Mouse (Mus musculus): Measurements from ENCODE around the gene Pnp2. TPM values are rescaled to one million over a fixed set of nuclear protein-coding genes. Genes with fewer than 3 reads are reported as not detected.

Gene Pnp2
- polyA plus RNA-seq, 1 experiment from 2014 or later = 2.9 TPM

DNA sequence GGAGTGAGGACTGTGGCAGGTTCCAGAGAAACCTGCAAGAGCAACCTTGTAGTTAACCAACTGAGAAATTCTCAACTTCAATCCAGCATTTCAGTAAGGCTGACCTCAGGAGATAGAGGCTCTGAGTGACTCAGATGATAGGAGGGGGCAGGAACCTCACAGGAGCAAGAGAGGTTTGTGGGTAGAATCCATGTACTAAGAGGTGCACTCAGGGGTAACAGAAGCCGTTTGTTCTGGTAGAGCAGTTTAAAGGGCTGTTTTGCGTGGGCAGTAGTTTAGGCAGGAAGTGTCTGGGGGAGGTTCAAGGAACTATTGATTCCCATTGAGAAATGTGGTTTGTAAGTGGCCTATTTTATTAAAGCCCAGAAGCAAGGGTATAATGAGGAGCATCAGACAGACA, 25.4 kb downstream of the Pnp2 start:
- CTCF ChIA-PET = no interaction called here
- ATAC-seq (peak; percentile 100), DNase-seq (ENCODE audit: low read depth, low spot score) (peak; percentile 66)
- POLR2A ChIA-PET = no interaction called here
- in situ Hi-C loops (cut with MboI; ENCODE audit: low pct_unique_long_range_greater_than_20kb) = no loop called here
- TF ChIP-seq CTCF (IDR thresholded peaks at IDR 0.05) = no peak
- H3K27me3 ChIP-seq = no peaks in the 10 kb centered on the region

DNA sequence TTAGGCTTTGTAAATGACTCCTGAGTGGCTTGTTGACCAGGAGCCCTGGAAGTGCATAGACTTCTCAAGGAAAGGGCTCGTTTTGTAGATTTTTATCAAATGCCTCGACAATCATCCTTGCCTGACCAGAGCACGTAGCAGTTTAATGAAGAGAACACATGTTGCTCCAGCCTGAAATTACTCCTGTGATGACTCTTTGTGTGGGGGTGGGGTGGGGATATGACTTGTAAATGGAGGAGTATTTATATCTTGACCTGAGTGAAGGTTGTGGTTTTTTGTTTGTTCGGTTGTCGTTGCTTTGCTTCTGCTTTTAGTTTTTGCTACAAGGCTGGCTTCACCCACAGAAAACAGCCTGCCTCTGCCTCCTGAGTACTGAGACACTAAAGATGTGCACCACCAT, 26.0 kb downstream of the Pnp2 start:
- in situ Hi-C loops (cut with MboI; ENCODE audit: low pct_unique_long_range_greater_than_20kb) = no loop called here

DNA sequence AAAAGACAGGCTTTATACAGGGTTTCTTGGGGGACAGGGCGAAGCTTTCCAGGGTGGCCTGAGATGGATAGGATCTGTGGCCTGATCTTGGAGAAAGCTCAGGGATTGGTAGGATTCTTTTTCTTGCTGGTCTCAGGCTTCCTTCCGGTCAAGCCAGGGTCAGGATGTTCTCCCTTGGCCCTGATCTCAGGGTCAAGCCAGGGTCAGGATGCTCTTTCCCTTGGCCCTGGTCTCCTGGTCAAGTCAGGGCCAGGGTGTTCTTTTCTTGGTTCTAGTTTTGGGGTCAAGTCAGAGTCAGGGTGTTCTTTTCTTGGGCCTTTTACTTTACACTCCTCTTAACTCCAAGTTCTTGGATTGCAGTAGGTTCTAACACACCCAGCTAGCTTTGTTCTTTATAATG, 31.9 kb downstream of the Pnp2 start:
- POLR2A ChIA-PET = no interaction called here
- DNase-seq (ENCODE audit: low read depth, low spot score) = no peak
- CTCF ChIA-PET = no interaction called here

More for the DNA sequence above, 26.0 kb downstream of the Pnp2 start:
- ATAC-seq = no peak
- H3K27me3 ChIP-seq = no peaks in the 10 kb centered on the region
- POLR2A ChIA-PET = no interaction called here
- DNase-seq (ENCODE audit: low read depth, low spot score) = no peak
- CTCF ChIA-PET = no interaction called here
- no peak for TF ChIP-seq CTCF (IDR thresholded peaks at IDR 0.05)

DNA sequence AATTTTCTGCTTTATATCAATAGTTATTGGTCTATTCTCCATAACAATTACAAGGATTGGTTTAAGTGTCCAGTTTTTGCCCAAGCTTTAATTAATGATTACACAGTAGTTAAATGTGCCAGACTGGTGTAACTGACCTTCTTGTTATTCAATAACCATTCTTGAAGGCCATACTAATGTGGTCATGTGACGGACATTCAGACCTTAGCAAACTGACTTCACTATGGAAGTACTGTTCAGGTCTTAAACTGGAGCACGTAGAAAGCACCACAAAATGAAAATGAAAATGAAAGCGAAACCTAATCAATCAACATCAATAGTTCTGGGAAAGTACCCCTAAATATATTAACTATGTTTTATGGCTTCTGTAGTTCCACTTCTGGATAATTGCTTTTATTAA, 35.2 kb downstream of the Pnp2 start:
- in situ Hi-C loops (cut with MboI; ENCODE audit: low pct_unique_long_range_greater_than_20kb) = no loop called here
- ChIA-PET POLR2A (interaction anchor here (0.9 kb wide), 1 partner anchor 14 kb away, joined by 3 read pairs; no protein-coding TSS in a partner anchor), CTCF (interaction anchor here (0.9 kb wide), 1 partner anchor 27 kb away, joined by 3 read pairs; no protein-coding TSS in a partner anchor)
- H3K27me3 ChIP-seq = no peaks in the 10 kb centered on the region
- TF ChIP-seq CTCF (IDR thresholded peaks at IDR 0.05) = no peak
- DNase-seq (ENCODE audit: low read depth, low spot score) = no peak
- ATAC-seq = no peak

More for the DNA sequence above, 31.9 kb downstream of the Pnp2 start:
- in situ Hi-C loops (cut with MboI; ENCODE audit: low pct_unique_long_range_greater_than_20kb) = no loop called here
- ATAC-seq = no peak
- no peak for TF ChIP-seq CTCF (IDR thresholded peaks at IDR 0.05)
- no peaks in the 10 kb centered on the region for H3K27me3 ChIP-seq

DNA sequence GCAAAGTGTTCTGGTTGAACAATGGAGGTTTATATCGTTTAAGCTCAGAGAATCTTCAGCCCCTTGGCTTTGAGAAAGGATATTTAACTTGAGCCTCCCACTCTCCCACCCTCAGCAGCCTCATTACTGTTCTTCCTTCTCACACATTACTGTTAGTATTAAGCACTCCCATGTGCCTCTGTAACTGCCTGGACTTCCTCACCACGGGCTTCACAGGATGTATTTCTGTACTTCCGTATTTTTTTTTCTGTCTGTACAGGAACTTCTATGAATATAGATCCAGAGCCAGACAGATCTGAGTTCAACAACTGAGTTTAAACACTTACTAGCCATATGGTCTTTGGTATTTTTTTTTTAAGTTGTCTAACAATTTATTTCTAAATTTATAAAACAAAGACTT, 41.3 kb downstream of the Pnp2 start:
- POLR2A ChIA-PET = no interaction called here
- TF ChIP-seq CTCF (IDR thresholded peaks at IDR 0.05) = no peak
- ATAC-seq (no peak), DNase-seq (ENCODE audit: low read depth, low spot score) (no peak)
- CTCF ChIA-PET = interaction anchor here (1.8 kb wide), 1 partner anchor 11 kb away, joined by 7 read pairs; the partner anchor contains the start of gene Rnase10
- in situ Hi-C loops (cut with MboI; ENCODE audit: low pct_unique_long_range_greater_than_20kb) = no loop called here
- no peaks in the 10 kb centered on the region for H3K27me3 ChIP-seq

DNA sequence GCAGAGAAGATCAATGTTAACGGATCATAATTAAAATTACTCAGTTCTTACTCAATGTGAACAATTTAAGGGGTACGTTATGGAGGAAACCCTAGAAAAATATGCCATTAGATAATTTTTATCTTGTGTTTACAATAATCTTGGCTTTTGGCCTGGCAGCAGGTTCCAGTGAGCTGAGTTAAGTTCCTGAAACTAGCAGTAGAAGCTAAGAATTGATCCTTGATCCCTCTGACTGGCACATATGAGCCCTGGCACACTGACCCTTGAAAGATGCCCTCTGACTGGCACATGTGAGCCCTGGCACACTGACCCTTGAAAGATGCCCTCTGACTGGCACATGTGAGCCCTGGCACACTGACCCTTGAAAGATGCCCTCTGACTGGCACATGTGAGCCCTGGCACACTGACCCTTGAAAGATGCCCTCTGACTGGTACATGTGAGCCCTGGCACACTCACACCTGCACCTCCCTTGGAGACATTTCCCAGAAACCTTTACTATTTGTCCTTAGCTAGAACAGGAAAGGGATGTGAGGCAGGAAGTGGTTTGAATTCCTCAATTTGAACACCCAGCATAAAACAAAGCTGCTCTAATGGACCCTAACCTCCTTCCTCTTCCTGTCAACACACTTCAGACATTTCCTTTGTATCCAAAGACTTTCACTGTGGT, 42.3 kb downstream of the Pnp2 start:
- ChIA-PET CTCF (no interaction called here), POLR2A (no interaction called here)
- no peak for DNase-seq (ENCODE audit: low read depth, low spot score)
- H3K27me3 ChIP-seq = no peaks in the 10 kb centered on the region
- no peak for ATAC-seq
- TF ChIP-seq CTCF (IDR thresholded peaks at IDR 0.05) = no peak
- in situ Hi-C loops (cut with MboI; ENCODE audit: low pct_unique_long_range_greater_than_20kb) = no loop called here

DNA sequence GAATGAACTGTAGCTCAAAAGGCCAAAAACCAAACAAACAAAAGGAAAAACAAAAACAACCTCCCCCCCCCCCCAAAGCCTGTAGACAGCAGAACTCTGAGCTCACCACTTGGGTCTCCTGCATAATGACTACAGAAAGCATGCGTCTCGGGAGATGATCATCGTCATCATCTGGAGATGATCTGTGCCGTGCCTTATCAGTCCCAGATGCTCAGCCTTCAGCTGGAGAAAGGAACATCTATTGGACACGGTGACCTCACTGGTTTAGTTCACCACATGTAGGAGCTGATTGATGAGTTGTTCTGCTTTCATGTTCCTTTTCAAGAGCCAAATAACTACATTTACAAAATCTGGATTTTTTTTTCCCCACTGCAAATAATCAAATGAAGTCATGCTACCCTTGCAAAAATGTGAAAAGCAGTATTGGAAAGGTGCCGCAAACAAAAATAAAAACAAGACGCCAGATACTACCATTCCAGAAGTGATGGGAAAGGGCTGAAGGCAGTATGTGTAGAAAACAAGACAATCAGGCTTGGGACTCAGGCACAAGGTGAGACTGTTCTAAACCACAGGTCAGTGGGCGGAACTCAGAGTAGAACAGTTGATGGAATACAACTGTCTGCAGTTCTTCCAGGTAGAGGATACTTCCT, 51.5 kb downstream of the Pnp2 start, which contains the start of gene Rnase10:
TSS of gene Rnase10 (plus strand) at position 600 of the 650 bp plus-strand sequence.
- POLR2A ChIA-PET = no interaction called here
- H3K27me3 ChIP-seq = no peaks in the 10 kb centered on the region
- ATAC-seq = no peak
- DNase-seq (ENCODE audit: low read depth, low spot score) = no peak
- in situ Hi-C loops (cut with MboI; ENCODE audit: low pct_unique_long_range_greater_than_20kb) = no loop called here
- CTCF ChIA-PET = interaction anchor here (1.1 to 2.1 kb wide), 5 partner anchors 11 to 15 kb away, joined by 3 to 7 read pairs (median 4); no protein-coding TSS in a partner anchor
- TF ChIP-seq CTCF (IDR thresholded peaks at IDR 0.05) = no peak

DNA sequence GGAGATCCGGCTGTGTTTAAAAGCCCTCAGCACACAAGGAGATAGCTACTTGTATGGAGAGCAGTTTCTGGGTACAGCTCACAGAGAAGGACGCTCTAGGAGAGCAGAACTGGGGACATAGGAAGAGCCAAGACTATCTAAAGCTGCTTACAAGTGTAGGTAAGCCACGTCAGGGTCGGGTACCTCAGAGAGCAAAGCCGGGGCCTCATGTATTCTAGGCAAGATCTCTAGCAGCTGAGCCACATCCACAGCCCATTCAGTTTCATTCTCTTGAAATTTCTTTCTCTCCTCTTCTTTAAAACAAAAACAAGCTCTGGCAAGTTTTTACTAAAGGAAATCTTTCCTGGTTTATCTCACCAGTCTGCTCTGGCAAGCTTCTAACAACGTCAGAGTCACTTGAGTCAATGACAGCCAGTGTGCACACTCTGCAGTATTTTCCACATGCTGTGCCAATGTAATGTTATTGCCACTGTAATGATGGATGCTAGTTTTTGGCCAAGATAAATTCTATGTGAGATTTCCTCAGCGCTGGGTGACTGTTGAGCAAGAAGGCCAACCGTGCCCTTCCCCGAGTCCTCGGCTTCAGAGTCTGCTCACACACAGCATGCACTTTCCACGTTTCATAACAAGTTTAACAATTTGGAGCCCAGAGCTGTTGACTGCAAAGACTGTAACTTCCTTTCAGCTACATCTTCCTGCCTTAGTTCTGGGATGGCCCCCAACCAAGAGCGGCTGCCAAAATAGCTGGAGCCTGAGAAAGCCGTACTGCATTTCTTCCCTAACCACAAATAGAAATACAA, 52.3 kb downstream of the Pnp2 start:
- H3K27me3 ChIP-seq = no peaks in the 10 kb centered on the region
- DNase-seq (ENCODE audit: low read depth, low spot score) (no peak), ATAC-seq (no peak)
- POLR2A ChIA-PET = interaction anchor here (0.7 kb wide), 1 partner anchor 13 kb away, joined by 3 read pairs; no protein-coding TSS in a partner anchor
- CTCF ChIA-PET = interaction anchor here (1.1 to 2.1 kb wide), 4 partner anchors 11 to 15 kb away, joined by 3 to 7 read pairs (median 4); no protein-coding TSS in a partner anchor
- in situ Hi-C loops (cut with MboI; ENCODE audit: low pct_unique_long_range_greater_than_20kb) = no loop called here
- TF ChIP-seq CTCF (IDR thresholded peaks at IDR 0.05) = no peak

DNA sequence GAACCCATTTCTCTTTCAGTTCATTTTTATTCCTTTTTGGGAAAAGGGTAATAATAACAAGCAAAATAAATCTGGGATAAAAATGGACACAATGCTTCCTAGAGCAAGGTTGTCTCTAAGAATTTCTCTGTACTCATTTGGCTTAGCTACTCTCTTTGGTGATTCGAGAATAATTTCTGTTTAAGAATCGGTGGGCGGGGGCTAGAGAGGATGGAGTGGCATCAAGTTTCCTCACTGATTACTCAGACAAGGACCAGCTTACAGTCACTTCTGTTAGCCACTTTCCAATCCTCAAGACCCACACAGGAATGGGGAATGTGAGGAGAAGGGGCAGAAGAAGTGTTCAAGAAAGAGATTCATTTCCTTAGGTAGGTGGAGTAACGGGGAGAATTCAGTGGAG, 53.0 kb downstream of the Pnp2 start:
- no peaks in the 10 kb centered on the region for H3K27me3 ChIP-seq
- CTCF ChIA-PET = interaction anchor here (1.3 to 2.1 kb wide), 3 partner anchors 12 to 15 kb away, joined by 3 to 7 read pairs (median 5); no protein-coding TSS in a partner anchor
- DNase-seq (ENCODE audit: low read depth, low spot score) = no peak
- POLR2A ChIA-PET = interaction anchor here (0.7 kb wide), 1 partner anchor 14 kb away, joined by 3 read pairs; no protein-coding TSS in a partner anchor
- no peak for ATAC-seq
- no peak for TF ChIP-seq CTCF (IDR thresholded peaks at IDR 0.05)
- in situ Hi-C loops (cut with MboI; ENCODE audit: low pct_unique_long_range_greater_than_20kb) = no loop called here

DNA sequence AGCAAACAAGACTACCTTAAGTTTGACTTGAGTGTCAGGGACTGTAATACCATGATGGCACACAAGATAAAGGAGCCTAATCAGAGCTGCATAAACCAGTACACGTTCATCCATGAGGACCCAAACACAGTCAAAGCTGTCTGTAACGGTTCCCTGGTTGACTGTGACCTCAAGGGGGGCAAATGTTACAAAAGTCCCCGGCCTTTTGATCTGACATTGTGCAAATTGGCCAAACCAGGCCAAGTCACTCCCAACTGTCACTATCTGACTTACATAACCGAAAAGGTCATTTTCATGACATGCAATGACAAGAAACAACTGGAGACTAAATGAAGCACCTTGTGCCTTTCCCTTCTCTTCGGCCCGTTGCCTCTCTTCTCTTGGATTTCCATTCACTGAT, 53.8 kb downstream of the Pnp2 start:
- ChIA-PET CTCF (interaction anchor here (0.7 kb wide), 1 partner anchor 17 kb away, joined by 3 read pairs; no protein-coding TSS in a partner anchor), POLR2A (no interaction called here)
- no peak for DNase-seq (ENCODE audit: low read depth, low spot score)
- in situ Hi-C loops (cut with MboI; ENCODE audit: low pct_unique_long_range_greater_than_20kb) = no loop called here
- H3K27me3 ChIP-seq = no peaks in the 10 kb centered on the region
- TF ChIP-seq CTCF (IDR thresholded peaks at IDR 0.05) = no peak
- ATAC-seq = no peak

Other genes with a start within 250 kb of the Pnp2 start
- gene Olfr748, start 248.6 kb upstream of the Pnp2 start, polyA plus RNA-seq (2021) = not detected
- gene Olfr749, start 210.9 kb upstream of the Pnp2 start, polyA plus RNA-seq (2021) = not detected
- gene Ttc5, start 170.5 kb upstream of the Pnp2 start, polyA plus RNA-seq (2021) = 62.0 TPM
- 0.04 TPM for gene Ccnb1ip1, start 148.3 kb upstream of the Pnp2 start, polyA plus RNA-seq (2021)
- gene Parp2, start 148.2 kb upstream of the Pnp2 start, polyA plus RNA-seq (2021) = 28.0 TPM
- gene Tep1, start 85.4 kb upstream of the Pnp2 start, polyA plus RNA-seq (2021) = 19.6 TPM
- gene Klhl33, start 58.5 kb upstream of the Pnp2 start, polyA plus RNA-seq (2021) = 0.44 TPM
- gene Osgep, start 31.1 kb upstream of the Pnp2 start, polyA plus RNA-seq (2021) = 54.3 TPM
- 115 TPM for gene Apex1, start 31.0 kb upstream of the Pnp2 start, polyA plus RNA-seq (2021)
- gene Pip4p1, start 25.1 kb upstream of the Pnp2 start, polyA plus RNA-seq (2021) = 71.0 TPM
- gene Pnp, start 24.9 kb upstream of the Pnp2 start, polyA plus RNA-seq (2021) = 53.3 TPM
- 31.5 TPM for gene Gm49342, start 11.5 kb upstream of the Pnp2 start, polyA plus RNA-seq (2021)
- not detected for gene Rnase10, start 51.8 kb downstream of the Pnp2 start, polyA plus RNA-seq (2021)
- not detected for gene Rnase9, start 85.9 kb downstream of the Pnp2 start, polyA plus RNA-seq (2021)
- not detected for gene Rnase11, start 94.2 kb downstream of the Pnp2 start, polyA plus RNA-seq (2021)
- gene Rnase12, start 101.7 kb downstream of the Pnp2 start, polyA plus RNA-seq (2021) = not detected
- not detected for gene Olfr750, start 118.4 kb downstream of the Pnp2 start, polyA plus RNA-seq (2021)
- gene Rnase4, start 135.1 kb downstream of the Pnp2 start, polyA plus RNA-seq (2021) = 45.7 TPM
- gene Ang, start 135.2 kb downstream of the Pnp2 start, polyA plus RNA-seq (2021) = 1.3 TPM
- not detected for gene Eddm3b, start 158.4 kb downstream of the Pnp2 start, polyA plus RNA-seq (2021)
- gene Rnase6, start 167.9 kb downstream of the Pnp2 start, polyA plus RNA-seq (2021) = not detected
- not detected for gene Rnase1, start 190.8 kb downstream of the Pnp2 start, polyA plus RNA-seq (2021)
- not detected for gene Rnase2b, start 206.3 kb downstream of the Pnp2 start, polyA plus RNA-seq (2021)
- gene Ang2, start 243.2 kb downstream of the Pnp2 start, polyA plus RNA-seq (2021) = not detected
- not detected for gene Ear14, start 247.4 kb downstream of the Pnp2 start, polyA plus RNA-seq (2021)